Mouse (Mus musculus): ENCODE measurements around the gene Cacna2d3.

The Cacna2d3 gene

DNA sequence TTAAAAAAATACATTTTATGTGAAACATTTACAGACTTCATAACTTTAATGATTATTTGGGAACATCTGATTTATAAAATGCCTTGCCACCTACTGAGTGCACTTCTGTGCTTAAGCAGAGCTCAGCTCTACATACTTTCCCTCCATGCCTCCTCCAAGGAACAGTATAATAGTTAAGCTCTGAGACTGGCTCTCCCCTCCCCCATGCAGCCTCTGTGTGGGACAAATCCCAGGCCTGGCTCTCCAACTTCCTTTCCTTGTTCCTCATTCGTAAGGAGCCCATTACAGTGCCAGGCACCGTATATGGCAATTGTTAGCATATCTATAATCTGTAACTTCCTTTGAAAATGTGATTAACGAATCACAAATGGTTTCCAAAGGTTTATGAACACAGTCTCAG lies 644.2 kb downstream of the Cacna2d3 start:
- no peak for DNase-seq (ENCODE audit: inconsistent ontology term)

DNA sequence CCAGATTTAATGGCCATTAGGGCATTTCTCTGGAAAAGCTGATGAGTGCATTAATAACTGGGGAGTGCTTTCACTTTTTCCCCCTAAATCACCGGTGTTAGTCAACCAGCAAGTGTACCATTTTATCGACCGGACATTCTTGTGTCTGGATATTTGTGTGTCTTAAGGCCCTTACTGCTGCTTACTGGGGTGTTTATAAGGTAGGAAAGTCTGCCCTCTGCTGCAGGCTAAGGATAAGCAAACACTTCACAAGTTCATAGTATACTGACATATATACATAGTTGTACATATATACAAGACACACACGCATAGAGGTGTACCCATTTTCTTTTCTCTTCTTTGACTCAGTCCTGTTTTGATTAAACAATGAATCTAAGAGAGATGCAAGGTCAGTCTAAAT lies 647.9 kb downstream of the Cacna2d3 start:
- DNase-seq (ENCODE audit: inconsistent ontology term): no peak

DNA sequence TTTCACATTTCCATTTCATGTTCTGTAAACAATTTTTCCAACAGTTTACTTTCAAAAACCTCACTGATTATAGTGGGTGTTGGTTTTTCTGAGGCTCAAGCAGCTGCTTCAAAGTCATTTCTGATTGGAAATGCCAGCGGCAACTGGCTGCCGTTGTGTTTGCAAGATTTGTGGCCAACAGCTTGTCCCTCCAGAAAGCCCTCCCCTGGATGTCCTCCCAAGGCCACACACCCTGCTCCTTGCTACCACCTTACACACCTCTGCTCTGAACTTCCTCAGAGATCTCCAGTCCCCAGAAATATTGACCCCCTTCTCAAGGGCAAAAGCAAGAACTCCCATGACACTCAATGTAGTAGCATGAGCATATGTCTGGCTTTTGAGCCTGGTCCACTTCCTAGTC lies 659.0 kb downstream of the Cacna2d3 start:
- no peak for DNase-seq (ENCODE audit: inconsistent ontology term)

DNA sequence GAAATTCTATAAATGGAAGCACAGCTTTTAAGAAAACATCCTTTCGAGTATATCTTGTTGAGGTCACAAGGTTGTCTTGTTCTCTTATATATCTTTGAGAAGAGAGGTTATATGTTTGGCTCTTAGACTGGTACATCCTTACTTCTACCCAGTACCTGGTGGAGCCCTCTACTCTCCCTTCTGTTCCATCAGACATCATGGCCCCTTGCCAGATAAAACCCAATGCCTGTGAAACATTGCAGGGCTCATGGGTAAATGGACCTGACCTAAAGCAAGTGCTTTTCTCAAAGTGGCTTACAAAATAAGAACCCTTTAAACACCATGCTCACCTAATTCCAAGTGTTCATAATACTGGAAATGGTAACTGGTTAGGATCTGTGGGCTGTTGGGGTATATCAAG lies 660.2 kb downstream of the Cacna2d3 start:
- no peak for DNase-seq (ENCODE audit: inconsistent ontology term)

DNA sequence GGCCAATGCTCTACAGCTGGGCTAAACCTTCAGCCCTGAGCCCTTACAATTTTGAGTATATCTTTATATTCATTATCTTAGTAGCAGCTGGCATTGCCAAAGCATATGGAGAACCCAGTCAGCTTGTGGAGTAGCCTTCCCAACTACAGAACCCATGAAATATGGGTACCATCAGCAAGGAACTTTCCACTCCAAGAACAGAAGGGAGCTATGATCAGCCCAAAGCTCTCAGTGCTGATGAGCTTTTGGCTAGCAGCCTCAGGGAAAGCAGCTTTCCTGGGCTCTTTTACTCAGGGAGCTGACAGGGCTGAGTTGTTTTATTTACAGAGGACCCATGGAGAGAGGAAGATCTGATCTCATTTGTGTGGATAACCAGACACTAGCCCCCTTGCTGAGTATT lies 661.0 kb downstream of the Cacna2d3 start:
- DNase-seq (ENCODE audit: inconsistent ontology term): no peak

DNA sequence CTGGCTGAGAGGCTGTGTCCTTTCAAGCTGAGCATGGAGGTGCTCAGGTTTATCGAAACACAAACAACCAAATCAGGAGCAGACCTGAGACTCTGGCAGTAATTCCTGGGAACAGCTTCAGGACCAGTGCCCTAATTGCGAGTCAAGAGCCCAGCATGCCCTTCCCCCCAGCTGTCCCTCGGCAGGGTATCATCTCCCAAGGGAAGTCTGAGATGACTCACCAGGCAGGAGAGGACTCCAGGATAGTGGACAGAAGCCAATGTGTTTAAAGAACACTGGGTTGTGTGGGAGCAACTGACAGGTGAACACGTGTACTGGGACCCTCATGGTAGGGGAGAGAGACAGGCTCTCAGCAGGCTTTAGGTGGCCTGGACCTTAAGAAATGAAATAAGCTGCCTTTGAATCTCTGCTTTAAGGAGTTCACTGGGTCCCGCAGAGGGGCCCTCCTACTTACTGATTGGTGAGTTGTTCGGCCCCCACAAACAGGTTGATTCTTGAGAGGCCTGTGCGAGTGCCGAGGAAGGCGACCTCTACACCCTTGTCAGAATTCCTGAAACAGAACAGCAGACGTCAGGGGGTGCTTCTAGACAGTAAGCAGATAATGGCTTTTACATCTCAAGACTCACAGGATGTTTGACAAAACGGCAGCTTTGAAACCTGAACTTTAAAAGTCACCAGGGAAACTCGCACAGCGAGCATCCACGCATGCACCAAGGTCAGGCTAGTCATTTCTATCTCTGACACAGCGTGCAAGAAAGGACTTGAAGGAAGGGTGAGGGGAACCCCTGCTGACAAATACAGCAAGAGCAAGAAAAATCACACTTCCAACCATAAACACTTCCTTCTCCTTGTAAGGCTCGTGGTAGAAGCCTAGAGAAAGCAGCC lies 669.5 kb downstream of the Cacna2d3 start:
- no peak for DNase-seq (ENCODE audit: inconsistent ontology term)

DNA sequence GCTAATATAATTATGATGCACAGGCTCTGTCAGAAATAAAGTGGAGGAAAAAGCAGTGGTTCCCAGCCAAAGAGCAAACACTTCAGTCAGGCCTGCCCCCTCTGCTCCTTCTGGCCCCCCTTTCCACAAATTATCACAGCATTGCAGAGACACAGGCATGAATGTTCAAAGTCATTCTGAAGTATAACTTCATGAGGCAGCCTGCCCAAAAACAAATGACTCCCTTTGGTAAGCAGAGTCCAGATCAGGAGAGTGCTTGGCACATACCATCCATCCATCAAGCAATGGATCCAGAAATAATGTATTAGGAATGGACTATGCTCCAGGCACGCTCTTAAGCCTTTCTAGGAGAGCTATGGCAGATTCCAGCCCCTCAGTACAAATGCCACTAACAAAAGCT lies 679.3 kb downstream of the Cacna2d3 start:
- DNase-seq (ENCODE audit: inconsistent ontology term): no peak

DNA sequence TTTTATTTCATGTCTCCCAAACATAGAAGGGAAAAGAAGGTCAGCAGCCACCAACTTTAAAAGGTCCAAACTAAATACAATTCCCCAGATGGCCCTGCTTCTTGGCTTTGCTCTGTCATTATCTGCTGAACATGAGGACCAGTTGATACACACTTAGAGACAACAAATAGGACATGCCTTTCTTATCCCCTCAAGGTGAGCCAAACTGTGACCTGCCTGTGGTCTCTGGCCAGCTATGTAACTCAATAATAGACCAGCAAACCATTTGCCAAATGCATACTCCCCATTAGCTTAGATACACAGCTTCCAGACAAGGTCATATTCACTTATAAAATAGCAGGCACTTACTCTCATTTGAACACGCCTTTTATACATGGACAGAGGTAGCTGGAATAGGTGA lies 680.2 kb downstream of the Cacna2d3 start:
- DNase-seq (ENCODE audit: inconsistent ontology term): no peak

DNA sequence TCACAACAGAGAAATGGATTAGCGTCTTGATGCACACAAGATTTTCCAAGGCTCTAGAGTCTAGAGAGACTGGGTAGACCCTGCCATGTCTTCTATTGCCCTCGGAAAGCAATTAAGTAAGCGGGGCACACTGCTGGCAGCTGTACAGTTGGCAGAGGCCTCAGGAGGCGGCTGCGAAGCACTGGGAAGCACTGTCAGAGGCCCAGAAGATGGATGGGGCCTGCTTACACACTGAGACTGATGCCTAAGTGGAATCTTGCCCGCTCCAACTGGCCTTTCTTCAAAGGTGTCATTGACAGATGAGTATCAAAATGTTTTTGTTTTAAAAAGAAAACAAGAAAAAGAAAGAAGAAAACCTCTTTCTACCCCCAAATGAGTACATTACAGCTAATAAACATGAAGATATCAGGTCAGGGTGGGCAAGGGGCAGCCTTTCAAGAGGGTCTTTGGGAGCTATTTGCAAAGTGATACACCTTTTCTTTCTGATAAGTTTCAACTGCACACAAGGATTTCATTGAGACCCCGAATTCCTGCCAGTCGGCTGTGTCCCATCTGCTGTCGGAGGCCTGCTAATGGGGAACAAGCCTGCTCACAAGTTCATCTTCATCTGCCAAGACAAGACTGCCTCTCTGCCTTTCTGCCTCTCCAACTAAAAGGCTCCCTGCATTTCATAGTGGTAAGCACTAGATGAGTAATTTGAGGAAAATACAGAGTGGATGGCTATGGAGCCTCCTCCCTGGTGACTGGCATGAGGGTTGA lies 680.9 kb downstream of the Cacna2d3 start:
- DNase-seq (ENCODE audit: inconsistent ontology term): no peak

DNA sequence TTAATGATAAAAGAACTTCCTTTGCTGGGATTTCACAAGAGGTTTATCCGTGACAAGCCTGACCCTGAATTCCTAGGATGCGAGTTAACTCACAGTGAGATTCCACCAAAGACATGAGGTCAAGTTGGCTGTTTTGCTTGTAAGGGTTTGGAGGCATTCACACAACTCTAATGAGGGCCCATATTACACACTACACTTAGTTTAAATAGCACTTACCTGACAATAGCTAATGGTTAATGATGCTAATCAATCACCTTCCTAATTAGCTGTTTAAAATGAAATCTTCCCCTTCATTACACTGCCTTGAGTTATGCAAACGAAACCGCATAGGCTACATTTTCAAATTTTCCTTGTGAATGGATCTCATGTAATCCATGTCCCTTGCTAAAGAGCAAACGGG lies 683.4 kb downstream of the Cacna2d3 start:
- peak; percentile 64 for DNase-seq (ENCODE audit: inconsistent ontology term)

DNA sequence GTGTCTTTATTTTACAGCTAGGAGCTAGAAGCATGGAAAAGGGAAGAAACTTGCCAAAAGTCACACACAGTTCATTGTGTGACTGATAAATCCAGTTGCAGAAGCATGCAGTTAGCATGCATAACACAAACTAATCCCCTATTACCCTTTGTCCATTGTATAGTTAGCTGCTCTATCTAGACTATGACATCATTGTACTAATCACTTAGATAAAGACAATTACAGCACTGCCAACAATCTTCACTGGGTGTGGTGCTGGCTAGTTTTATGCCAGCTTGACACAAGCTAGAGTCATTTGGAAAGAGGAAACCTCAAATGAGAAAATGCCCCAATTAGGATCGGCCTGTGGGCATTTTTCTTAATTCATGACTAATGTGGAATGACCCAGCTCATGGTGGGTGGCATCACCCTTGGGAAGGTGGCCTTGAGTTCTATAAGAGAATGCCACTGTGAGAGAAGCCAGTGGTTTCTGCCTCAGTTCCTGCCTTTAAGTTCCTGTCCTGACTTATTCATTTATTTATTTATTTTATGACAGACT lies 689.7 kb downstream of the Cacna2d3 start:
- DNase-seq (ENCODE audit: inconsistent ontology term): peak; percentile 71

DNA sequence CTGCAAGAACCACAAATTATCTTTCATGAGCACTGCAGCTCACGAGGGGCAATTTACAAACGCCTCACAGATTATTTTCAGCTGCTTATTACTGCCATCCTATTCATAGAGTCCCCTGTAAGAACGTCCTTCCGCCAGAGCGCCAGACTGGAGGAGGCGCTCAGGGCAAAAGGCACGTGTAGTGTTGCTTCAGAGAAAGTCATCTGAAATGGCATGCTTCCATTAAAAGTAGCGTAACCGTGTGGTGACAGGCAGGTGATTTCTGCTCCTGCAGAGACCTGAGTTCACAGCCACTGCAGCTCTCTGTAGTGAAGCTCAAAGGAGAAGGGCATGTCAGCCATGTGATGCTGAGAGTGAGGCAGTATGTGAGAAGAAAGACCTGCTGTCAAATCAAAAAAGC lies 691.1 kb downstream of the Cacna2d3 start:
- DNase-seq (ENCODE audit: inconsistent ontology term): no peak

DNA sequence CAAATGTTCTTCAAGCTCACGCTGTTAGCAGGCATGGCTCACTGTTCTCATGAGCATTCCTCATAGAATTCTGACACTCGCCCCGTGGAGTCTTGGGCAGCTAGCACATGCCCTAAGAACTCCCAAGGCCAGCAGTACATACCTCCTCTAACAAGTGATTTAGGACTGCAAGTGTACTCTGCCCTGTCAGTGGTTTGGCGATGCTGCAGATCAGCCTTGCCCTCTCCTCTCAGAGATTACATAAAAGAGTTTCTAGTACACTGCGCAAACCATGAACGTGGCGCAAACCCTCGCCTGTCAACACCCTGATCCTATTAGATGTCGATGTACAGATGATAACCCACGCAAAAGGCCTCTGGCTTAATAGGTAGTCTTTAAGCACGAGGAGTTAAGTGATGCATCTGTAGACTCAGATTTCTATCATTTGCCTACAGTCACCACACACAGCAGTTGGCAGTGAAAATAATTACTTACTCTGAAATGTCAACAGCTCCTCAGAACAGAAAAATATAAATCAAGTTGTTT lies 691.7 kb downstream of the Cacna2d3 start:
- DNase-seq (ENCODE audit: inconsistent ontology term): no peak

DNA sequence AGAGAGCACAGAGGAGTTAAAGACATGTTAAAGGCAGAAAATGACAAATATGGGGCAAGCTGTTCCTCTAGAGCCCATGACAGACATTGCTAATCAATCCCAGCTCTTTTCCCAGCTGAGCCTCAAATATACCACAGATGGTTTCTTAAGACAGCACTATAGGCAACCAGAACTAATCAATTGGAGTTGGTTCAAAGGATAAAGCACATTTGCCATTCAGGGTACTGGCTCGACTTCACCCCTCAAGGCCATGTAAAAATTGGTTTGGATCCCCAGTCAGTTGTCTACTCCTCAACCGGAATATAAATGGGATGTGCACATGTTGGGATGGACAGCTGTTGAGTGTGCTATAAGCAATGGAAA lies 692.6 kb downstream of the Cacna2d3 start:
- DNase-seq (ENCODE audit: inconsistent ontology term): no peak

DNA sequence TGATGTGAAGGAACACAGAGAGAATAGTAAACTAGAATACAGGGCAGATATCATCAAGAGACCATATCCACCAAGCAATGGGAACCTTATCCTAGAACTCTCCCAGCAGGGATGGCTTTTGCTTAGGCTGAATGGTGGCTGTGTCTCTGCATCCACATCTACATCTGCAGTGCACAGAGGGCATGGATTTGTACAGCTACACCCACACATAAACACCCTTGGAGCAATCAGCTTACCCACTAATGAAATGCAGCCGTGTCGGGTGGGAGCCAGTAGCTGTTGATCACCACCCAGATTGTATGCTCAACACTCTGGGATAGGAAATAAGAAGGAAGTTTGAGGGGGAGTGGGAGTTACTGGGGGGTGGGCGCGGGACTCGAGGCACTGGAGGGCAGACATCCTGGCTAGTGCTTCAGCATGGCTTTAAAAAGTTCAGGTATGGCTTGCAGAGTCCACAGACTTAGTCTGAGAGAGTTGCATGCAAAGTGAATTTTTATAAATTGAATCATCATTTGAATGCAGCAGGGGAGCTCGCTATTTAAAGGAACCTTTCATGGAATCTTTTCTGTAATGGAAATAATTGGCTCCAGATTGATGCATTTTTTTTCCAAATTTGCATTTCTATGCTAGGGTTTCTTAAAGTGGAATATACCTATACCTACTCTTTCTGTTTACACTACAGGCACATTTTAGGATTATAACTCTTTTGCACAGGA lies 693.1 kb downstream of the Cacna2d3 start:
- peak; percentile 23 for DNase-seq (ENCODE audit: inconsistent ontology term)

DNA sequence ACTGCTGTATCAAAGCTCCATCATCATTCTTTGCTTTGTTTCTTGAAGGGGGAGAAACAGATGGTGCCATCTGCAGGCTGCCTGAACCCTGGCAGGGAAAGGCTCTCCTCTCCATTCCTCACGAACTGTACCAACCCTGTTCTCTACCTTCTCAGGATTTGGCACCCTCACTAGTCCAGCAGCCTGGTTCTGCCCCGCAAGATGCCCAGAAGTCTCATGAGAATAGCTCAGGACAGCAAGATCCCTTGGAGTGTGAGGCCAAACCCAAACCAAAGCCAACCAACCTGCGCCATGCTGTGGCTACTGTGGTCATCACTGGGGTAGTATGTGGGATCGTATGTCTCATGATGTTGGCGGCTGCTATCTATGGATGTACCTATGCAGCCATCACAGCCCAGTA lies 694.4 kb downstream of the Cacna2d3 start:
- DNase-seq (ENCODE audit: inconsistent ontology term): no peak

DNA sequence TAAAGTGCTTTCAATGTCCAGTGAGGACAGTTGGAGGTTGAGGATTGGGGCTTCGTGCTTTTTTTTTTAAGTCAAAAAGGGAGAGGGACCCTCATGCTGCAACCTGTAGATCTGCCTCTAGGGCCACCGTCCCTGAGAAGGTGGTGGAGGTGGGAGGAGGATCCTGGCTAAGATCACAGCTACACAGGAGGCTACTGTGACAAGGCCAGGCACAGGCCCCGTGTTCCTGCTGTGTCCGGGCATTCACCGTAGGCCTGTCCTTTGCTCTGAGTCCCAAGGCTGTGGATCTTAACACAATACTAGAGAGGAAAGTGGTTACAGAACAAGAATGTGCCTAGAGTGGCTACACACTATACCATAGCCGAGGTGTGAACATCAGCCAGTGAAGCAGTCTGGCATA lies 696.3 kb downstream of the Cacna2d3 start:
- DNase-seq (ENCODE audit: inconsistent ontology term): no peak

DNA sequence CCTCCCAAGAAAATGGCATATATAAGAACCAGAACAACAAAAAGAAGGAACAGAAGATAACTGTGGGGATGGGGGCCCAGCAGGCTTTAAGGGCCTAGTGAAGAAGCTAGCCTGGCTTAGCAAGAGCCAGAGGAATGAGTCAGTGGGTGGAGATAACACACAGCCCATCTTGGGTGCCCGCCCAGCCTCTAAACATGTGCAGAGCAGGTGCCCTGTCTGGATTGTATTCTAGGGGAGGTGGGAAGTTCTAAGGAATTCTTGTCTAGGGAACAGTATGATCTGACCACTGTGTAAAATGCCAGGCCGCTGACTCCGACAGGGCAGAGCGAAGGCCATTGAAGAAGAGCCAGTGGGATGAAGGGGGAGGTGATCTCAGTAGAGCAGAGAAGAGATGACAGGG lies 698.4 kb downstream of the Cacna2d3 start:
- peak; percentile 86 for DNase-seq (ENCODE audit: inconsistent ontology term)

DNA sequence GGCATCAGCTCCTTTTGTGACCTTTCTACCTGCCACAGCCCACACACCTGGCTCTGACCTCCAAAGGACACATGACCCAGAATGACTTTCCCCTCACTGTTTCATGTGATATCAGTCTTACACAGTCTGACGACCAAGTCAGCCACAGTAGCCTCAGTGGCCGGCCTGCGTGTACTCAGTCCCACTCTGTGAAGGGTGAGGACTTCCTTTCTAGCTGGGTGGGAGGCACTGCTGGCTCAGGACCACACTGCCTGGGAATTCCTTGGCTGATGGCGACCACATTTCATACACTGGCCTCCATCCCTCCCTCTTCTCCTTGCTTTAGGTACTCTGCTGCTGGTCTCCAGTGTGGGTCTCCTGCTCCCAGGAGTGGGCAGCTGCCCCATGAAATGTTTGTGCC lies 700.4 kb downstream of the Cacna2d3 start:
- no peak for DNase-seq (ENCODE audit: inconsistent ontology term)

DNA sequence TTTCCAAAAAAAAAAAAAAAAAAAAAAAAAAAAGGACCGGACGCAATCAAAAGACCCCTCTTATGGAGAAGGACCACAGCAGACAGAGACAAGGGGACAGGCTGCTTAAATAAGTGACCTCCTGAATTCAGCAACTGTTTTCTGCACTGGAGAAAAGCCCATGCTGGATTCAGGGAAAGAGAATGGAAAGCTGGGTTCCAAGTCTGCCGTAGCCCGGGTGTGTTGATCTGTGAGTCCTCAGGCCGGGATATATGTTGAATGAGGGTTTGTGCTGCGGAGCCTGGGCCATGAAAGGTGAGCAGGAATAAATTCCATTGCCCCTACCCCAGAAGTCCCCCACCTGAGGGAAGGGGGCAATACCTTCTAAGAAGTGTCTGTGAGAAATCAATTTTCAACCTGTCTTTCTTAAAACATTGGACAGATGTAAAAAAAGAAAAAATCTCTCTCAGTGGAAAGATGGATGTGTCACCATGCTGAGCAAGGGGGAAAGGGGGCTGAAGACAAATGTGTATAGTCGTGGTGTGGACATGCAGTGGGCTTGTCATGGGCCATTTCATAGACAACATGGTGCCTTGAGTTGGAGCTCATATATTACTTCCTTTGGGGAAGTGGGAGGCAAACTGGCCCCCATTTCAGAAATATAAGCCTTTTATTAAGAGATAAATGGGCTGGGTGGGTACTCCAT lies 703.2 kb downstream of the Cacna2d3 start:
- no peak for DNase-seq (ENCODE audit: inconsistent ontology term)

DNA sequence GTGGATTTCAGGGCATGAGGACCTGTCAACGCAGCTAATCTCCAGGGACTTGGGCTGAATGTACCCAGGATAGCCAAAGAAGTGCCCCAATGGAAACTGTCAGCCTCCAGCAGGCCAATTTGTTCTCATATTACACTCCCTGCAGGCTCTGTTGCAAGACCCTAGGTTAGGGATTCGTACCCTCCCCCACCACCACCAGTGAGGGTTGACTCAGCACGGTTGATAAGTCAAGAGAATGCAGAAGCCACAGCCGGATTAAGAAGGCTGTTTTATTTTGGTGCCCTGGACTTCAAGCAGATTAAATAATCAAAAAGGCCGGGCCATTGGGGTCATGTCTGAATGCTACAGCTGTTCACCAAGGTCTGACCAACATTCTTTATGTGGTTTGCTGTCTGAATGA lies 703.8 kb downstream of the Cacna2d3 start, which contains the start of gene Lrtm1:
Lrtm1 (plus strand) TSS at position 326 of the 400 bp plus-strand sequence.
- DNase-seq (ENCODE audit: inconsistent ontology term): peak; percentile 78
